Mouse (Mus musculus): ENCODE measurements around the gene S100a11.

Gene S100a11

DNA sequence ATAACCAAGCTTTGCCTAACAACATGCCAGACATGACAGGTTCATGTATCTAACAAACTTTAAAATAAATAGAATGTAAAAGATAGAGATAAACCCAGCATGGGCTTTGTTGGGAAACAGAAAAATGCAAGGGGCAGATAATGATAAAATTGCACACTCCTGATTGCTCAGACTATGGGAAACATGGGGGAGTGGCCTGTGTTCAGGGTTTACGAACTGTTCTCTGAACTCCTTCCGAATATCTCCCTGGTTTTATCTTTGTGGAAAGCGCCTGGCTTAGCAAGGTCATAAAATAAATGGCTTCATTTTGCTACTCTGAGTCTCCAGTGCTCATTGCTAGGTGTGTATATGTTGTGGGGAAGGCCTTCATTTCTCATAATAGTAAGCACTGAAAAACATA is 46.6 kb downstream of the S100a11 start:
- DNase-seq = no peak

DNA sequence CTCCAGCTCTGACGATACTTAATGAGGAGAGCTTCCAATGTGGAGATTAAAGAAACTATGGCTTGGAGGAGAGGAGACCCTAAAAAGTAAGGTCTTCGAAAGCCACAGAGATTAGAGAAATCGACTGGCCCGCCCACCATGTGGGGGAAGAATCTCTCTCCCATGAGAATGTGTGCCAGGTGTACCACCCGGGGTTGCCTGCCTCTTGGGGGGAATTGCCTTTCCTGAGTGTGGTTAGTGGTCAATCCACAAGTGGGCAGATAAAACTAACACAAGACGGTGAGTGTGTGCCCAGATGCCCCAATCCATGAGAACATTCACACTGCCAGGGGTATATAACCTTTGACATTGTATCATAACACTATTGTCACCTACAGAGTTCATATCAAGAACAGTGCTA is 47.4 kb downstream of the S100a11 start:
- no peak for DNase-seq

DNA sequence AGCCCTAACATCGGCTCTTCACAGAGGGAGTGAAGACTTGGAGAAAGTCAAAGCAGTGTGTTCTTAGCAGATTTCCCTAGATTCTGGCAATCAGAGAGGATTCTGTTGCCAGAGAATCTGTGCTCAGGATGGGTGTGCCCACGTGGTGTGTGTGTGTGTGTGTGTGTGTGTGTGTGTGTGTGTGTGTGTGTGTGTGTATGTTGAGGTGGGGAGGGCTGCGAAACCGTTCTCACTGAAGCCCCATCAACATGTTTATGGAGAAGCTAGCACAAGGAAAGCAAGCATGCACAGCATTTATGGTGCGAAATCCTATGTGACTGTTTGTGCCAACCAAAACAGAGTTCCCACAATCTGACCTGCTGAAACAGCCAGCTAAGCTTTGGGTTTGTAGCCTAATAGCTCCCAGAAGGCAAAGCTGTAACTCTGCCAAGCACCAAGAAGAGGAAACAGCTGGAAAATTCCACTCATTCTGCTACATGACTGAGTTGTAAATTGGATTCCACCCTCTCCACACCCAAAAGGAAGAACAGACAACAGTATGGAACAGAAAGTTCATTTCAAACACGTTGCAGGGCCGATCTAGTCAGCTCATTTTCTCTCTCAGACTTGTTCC is 48.2 kb downstream of the S100a11 start:
- DNase-seq = peak; percentile 17

DNA sequence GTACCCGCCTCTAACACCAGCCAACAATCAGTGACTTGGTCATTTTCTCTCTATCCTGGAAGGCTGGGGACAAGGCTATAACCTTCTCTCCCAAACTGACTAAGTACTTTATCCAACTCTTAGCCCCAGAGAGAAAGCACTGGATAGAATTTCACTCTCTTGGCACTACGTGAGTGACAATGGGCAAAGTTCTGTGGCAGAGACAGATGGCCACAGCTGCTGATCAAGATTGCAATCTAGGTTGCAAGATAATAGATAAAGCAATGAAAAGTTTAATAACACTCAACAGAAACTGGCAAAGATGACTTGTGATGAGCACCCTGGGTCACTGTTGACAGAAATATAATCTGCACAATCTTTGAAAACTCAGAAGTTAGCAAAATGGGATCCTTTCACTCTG is 48.8 kb downstream of the S100a11 start:
- DNase-seq = no peak

DNA sequence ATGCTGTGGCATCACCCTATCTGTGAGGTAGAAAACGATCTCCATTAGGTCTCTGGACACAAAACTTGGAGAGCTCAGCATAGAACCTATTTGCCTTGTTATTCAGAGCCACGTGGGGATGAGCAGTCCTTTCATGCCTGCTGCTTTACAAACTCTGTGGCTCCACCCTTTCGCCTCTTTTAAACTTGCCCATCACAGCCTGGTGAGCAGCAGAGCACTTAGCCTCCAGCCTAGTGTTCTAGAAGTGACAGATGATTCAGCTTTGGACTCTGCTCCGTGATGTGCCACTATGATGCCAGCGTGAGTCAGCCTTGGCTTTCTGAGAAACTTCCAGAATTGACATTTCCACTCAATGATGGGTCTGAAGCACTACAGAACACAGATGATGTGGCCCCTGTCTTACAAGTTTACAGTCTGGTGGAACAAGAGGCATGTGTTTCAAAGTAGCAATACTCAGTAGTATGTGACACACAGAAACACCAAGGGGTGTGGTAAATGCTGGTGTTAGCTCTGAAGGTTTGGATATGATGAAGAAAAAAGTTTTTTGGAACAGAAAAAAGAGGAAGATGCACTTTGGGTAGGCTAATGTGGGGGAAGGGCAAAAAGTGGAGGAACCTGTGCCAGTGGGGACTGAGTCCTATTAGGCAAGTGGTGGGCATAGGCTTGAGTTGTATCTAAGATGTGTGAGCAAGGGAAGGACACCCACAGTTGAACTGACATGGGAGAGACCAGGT is 51.9 kb downstream of the S100a11 start:
- no peak for DNase-seq

Data from right cerebral cortex, postnatal 25 days (tissue).